Mouse (Mus musculus): ENCODE data around the gene Sh2d4b.

Gene Sh2d4b

GRCm38 (mm10) chr14:40893196-40893595 is at the start of gene Sh2d4b:
Gene Sh2d4b, minus strand, starts transcription at chr14:40893266.
- no peak for DNase-seq (ENCODE audit: low spot score)

DNA sequence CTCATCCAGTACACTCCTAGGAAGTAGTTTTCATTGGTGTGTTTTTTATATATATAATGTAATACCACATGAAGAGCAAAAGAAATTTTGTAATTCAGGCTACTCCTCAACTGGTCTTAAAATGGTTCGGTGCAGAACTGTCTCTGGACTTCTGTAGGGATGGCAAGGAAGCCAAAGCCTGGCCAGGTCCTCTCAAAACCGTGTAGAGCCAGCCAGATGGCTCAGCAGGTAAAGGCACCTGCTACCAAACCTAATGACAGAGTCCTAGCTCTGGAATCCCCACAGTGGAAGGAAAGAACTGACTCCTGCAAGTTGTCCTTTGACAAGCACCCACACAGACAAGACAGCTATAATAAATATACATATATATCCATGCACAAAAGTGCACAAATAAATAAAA is 49.4 kb upstream of the Sh2d4b start:
- DNase-seq (ENCODE audit: low spot score): no peak

- peak; percentile 39 for DNase-seq (ENCODE audit: low spot score)
Observed at GRCm38 (mm10) chr14:40938380-40938987, 45.4 kb upstream of the Sh2d4b start.

- DNase-seq (ENCODE audit: low spot score): no peak
Observed at GRCm38 (mm10) chr14:40937052-40937451, 44.0 kb upstream of the Sh2d4b start.

DNA sequence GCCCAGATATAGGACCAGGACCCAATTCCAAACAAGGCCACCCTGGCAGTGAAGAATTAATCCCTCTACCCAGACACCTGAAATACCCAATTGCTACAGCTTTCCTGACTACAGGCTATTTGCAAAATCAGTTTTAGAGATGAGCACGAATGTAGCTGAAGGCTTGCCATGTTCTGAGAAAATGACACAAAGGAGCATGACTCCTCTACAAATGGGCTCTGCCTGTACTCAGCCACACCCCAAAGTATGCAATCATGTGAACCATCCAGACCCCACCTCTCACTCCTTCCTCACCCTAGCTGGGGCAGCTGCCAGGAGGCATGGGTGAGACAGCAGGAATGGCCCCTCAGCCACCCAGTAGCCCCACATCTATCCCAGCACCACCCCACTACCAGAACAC is 42.4 kb upstream of the Sh2d4b start:
- no peak for DNase-seq (ENCODE audit: low spot score)

GRCm38 (mm10) chr14:40935054-40935453 is 42.0 kb upstream of the Sh2d4b start:
- DNase-seq (ENCODE audit: low spot score): no peak

DNA sequence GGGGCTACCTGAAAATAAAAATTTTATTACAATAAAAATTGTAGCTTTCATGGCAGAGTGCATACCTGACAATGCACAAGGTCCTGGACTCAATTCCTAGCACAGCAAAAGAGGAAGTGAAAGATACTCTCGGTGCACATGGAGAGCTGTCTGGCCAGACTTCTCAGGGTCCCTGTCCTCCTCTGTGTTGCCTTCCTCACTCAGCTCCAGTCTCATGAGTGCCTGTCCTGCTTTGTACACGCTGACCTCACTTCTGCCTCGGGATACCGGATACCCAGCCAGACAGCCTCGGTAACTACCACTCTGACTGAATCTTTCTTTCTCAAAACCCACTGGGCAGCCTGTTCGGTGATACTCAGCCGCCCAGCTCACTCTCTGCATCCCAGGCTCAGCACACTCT is 40.3 kb upstream of the Sh2d4b start:
- DNase-seq (ENCODE audit: low spot score): no peak

DNA sequence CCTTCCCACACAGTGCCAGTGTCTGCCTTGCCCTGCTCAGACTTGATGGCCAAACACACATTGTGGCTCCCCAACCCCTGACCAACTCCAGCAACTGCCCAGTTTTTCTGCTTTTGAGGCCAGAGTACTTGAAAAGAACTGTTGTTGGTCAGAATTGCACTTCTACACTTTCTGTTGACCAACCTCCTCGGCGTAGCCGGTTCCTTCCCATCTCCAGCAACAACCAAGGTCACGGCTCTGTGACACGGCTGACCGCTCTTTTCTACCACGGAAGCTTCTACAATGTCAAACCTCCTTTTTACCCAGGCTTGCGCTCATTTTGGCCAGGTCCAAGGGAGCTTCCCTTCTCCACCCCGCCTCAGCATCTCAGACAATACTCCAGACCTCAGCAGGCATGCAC is 39.2 kb upstream of the Sh2d4b start:
- DNase-seq (ENCODE audit: low spot score): no peak

DNA sequence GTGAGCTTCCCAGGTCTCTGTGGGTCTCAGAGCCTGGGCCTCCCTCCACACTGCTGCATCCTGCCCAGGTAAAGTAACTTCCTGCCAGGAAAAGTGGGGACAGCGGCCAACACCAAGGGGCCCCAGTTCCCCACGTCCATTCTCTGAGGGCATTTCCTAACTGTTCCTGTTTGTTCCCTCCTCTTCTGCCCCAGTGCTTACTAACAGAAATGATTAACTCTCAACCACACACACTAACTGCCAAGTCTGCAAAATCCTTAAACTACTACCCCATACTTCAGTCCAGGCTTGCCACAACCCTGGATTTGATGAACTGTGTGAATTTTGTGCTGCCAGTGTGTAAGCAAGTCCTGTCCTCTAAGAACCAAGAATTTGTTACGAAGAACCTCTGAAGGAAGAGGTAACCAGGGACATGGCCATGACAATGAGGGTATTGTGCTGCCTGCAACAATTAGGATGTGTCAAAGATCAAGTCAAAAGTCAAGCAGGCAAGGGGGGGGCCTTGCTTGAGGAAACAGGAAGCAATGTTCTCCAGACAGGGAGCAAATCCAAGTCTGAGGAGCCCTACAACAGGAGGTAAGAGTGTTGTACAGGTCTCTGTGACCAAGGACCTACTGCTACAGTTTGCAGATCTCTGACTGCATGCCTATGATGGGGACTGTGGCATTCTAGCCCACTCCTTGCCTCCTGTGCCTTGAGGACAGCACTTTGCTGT is 38.2 kb upstream of the Sh2d4b start:
- DNase-seq (ENCODE audit: low spot score): no peak

- DNase-seq (ENCODE audit: low spot score): no peak
Observed at GRCm38 (mm10) chr14:40929943-40930342, 36.9 kb upstream of the Sh2d4b start.

- no peak for DNase-seq (ENCODE audit: low spot score)
Observed at GRCm38 (mm10) chr14:40928897-40929296, 35.8 kb upstream of the Sh2d4b start.

DNA sequence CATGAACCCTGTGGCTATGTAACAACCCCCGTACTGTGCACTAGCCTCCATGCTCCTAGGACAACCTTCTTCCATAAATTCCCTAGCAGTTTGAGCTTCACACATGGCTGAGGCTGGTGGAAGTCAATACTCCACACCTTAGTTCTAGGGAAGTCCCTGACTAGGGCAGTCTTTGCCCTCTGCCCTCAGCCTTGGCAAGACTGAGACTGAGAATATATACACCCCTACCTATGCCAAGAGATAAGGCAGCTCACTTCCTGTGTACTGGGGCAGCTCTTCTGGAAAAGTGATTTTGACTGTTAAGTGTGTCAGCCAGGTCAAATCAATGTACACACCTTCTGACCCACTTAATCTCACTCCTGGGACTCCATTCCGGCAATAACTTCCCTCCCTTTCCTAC is 34.0 kb upstream of the Sh2d4b start:
- no peak for DNase-seq (ENCODE audit: low spot score)

GRCm38 (mm10) chr14:40924378-40925113 is 31.5 kb upstream of the Sh2d4b start:
- no peak for DNase-seq (ENCODE audit: low spot score)

DNA sequence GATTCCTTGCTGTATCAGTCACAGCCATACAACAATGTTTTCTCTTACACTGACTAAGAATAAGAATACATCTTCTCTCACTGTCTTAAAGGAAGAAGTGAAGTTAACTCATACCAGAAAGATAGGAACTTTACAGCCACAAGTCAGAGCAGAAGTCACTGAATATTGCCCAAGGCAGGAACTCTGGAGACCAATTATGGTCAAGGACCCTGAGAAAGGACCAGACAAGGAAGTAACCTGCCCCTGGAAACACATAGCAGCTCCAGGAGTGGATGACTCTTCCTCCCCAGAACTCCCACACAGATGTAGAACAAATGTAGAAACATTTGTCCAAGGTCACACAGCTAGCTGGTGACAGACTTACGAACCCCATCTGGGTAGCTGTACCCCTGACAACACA is 28.2 kb upstream of the Sh2d4b start:
- no peak for DNase-seq (ENCODE audit: low spot score)

- no peak for DNase-seq (ENCODE audit: low spot score)
Observed at GRCm38 (mm10) chr14:40919521-40919920, 26.5 kb upstream of the Sh2d4b start.

DNA sequence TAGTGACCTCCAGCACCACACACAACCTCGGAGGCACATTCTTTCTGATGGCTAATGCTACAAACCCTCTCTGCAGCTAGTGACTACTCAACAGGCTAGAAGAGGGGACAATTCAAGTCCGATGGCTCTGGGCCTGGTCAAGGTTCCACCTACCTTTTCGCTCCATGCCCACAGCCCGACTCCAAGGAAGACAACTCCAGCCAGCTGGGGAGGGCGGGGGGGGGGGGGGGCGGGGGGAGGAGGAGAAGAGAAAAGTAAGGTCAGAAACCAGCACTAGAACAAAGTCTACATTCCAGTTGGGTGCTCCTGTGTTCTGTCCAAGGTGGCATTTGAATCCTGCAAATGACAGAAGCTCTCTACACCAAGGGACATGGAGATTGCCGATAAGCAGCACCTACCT is 25.4 kb upstream of the Sh2d4b start:
- no peak for DNase-seq (ENCODE audit: low spot score)

GRCm38 (mm10) chr14:40917632-40918031 is 24.6 kb upstream of the Sh2d4b start:
- peak; percentile 81 for DNase-seq (ENCODE audit: low spot score)

GRCm38 (mm10) chr14:40916667-40917066 is 23.6 kb upstream of the Sh2d4b start:
- DNase-seq (ENCODE audit: low spot score): no peak

DNA sequence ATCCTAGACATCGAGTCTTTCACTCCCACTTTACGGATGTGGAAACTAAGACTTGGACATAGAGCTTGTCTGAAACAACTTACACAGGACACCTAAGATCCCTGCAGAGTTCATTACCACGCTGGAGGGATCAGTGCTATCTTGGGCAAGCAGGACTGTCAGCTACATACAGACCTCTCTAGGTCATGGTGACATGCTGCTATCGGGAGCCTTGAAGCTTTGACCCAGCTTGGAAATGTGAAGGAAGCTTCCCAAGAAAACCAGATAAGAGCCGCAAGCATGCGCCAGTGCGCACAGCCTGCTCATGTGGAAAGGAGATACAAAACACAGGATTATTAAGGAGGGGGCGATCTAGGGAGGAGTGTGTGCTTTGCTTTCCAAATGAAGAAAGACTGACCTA is 22.8 kb upstream of the Sh2d4b start:
- DNase-seq (ENCODE audit: low spot score): no peak

GRCm38 (mm10) chr14:40914701-40915100 is 21.6 kb upstream of the Sh2d4b start:
- no peak for DNase-seq (ENCODE audit: low spot score)

DNA sequence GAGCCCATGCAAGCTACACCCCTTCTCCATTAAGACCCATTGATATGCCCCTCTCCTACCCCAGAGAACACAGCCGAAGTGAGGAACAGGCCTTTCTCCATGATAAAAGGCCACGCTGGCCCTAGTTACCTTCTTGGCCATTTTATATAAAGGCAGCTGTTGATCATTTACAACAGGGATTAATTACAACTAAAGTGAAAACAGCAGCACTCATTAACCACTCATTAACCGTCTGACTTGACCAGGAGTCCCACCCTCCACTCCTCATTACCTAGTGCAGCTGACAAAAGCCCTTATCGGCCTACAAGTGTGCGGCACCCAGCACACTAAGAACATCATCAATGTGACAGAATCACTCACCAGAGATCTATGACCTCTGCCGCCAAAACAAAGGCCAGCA is 20.6 kb upstream of the Sh2d4b start:
- no peak for DNase-seq (ENCODE audit: low spot score)

GRCm38 (mm10) chr14:40911529-40911928 is 18.5 kb upstream of the Sh2d4b start:
- no peak for DNase-seq (ENCODE audit: low spot score)

GRCm38 (mm10) chr14:40908763-40909162 is 15.7 kb upstream of the Sh2d4b start:
- no peak for DNase-seq (ENCODE audit: low spot score)
